Comparison of ENCODE assay signal across 28 mouse cellular contexts in the genomic region with DNA sequence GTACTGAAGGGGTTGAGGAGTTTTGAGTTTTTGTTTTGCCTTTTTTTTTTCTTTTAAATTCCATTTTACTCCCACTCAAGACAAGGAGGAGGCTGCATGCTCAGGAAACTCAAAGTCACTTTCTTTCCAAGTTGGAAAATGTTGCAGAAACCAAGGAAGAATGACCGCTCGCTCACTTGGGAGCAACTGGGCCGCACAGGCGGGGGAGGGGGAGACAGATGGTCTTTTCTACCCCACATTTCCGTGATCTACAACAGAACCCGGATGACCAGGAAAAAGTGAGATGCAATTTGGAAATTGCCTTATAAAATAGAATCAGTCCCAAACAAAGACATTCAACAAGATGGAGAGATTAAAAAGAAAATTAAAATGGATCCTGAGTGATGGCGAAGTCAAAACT. TPM values are rescaled to one million over a fixed set of nuclear protein-coding genes. Genes with fewer than 3 reads are reported as not detected.
DNase-seq lines count a peak whose midpoint lies in the region; ATAC-seq and TF ChIP-seq lines count a peak whose summit lies in the region.
"Had no signal": no experiment of that assay in that cellular context is flagged by ENCODE, and none has a peak within 500 bp of the region (broad histone marks: within the 10 kb centered on the region; RNA-seq: fewer than 3 reads in every experiment).

No protein-coding gene starts in this region.

- no peak for DNase-seq in heart, adult 9 months (ENCODE audit: low spot score in 2 of 2)
- no peak for DNase-seq in stomach, postnatal 0 days (ENCODE audit: low spot score)
- no peak for DNase-seq in lung, postnatal 36 days
- DNase-seq: adrenal gland, postnatal 25 days; B cell, adult 2 months; forebrain, postnatal 0 days; gastrocnemius, postnatal 10 days; kidney, adult 18-20 months; layer of hippocampus, postnatal 36 days; lung, embryonic 14.5 days; lung, postnatal 14 days; retina, postnatal 1 day; right cerebral cortex, postnatal 14 days; thymus, adult 18-20 months; thymus, postnatal 25 days had no signal

- no peak for TF ChIP-seq EP300 in stomach, postnatal 0 days (optimal IDR thresholded peaks at IDR 0.05)

- H3K36me3 ChIP-seq in heart, embryonic 11.5 days (ENCODE audit: control insufficient read depth, insufficient read depth, low read length) = 0 out of 2 replicates have a peak, but pooled peaks cover 5% of the 10 kb centered on the region
- peaks cover 9% of the 10 kb centered on the region; the same call in 1 of the 2 replicates for H3K36me3 ChIP-seq in kidney, embryonic 15.5 days
- no peaks in the 10 kb centered on the region; the same call in 1 of the 2 replicates for H3K36me3 ChIP-seq in kidney, embryonic 14.5 days (ENCODE audit: control insufficient read depth, insufficient read depth, low read length)
- no peaks in the 10 kb centered on the region for H3K36me3 ChIP-seq in stomach, embryonic 15.5 days
- H3K36me3 ChIP-seq in stomach, postnatal 0 days (ENCODE audit: control insufficient read depth, insufficient read depth, low read length) = peaks cover 3% of the 10 kb centered on the region; the same call in 1 of the 2 replicates
- H3K36me3 ChIP-seq: embryonic facial prominence, embryonic 15.5 days; liver, embryonic 15.5 days had no signal

- H3K4me3 ChIP-seq in heart, embryonic 11.5 days (ENCODE audit: low read depth, low read length) = no peak overlapping the region
- no peak overlapping the region for H3K4me3 ChIP-seq in kidney, embryonic 15.5 days (replicated peaks)
- H3K4me3 ChIP-seq in kidney, embryonic 14.5 days (ENCODE audit: low read length) = no peak overlapping the region
- H3K4me3 ChIP-seq in stomach, embryonic 15.5 days (replicated peaks) = no peak overlapping the region
- no peak overlapping the region for H3K4me3 ChIP-seq in stomach, postnatal 0 days (ENCODE audit: low read depth, low read length)
- H3K4me3 ChIP-seq: embryonic facial prominence, embryonic 10.5 days; embryonic facial prominence, embryonic 15.5 days; forebrain, embryonic 12.5 days; limb, embryonic 12.5 days; liver, embryonic 15.5 days; midbrain, embryonic 10.5 days; midbrain, embryonic 15.5 days; neural tube, embryonic 15.5 days had no signal

- peaks cover 20% of the 10 kb centered on the region for H3K4me1 ChIP-seq in heart, embryonic 11.5 days (ENCODE audit: control insufficient read depth, insufficient read depth, low read length)
- H3K4me1 ChIP-seq in kidney, embryonic 15.5 days = peaks cover 28% of the 10 kb centered on the region
- H3K4me1 ChIP-seq in kidney, embryonic 14.5 days (ENCODE audit: control insufficient read depth, insufficient read depth, low read length) = peaks cover 18% of the 10 kb centered on the region; the same call in 1 of the 2 replicates
- peaks cover 10% of the 10 kb centered on the region; the same call in 1 of the 2 replicates for H3K4me1 ChIP-seq in stomach, embryonic 15.5 days
- H3K4me1 ChIP-seq in stomach, postnatal 0 days (replicated peaks; ENCODE audit: control insufficient read depth, insufficient read depth) = no peaks in the 10 kb centered on the region

- TF ChIP-seq CTCF in stomach, postnatal 0 days (IDR thresholded peaks at IDR 0.05; ENCODE audit: low read depth) = no peak

- 0 out of 2 replicates have a peak overlapping the region, but pooled peaks have one; percentile 29 for H3K27ac ChIP-seq in heart, embryonic 11.5 days (ENCODE audit: low read depth, low read length)
- 0 out of 2 replicates have a peak overlapping the region, but pooled peaks have one; percentile 54 for H3K27ac ChIP-seq in kidney, embryonic 15.5 days
- H3K27ac ChIP-seq in kidney, embryonic 14.5 days (ENCODE audit: low read depth, low read length) = no peak overlapping the region
- H3K27ac ChIP-seq in stomach, embryonic 15.5 days = 0 out of 2 replicates have a peak overlapping the region, but pooled peaks have one; percentile 3
- H3K27ac ChIP-seq in stomach, postnatal 0 days (replicated peaks) = no peak overlapping the region
- H3K27ac ChIP-seq: embryonic facial prominence, embryonic 10.5 days; embryonic facial prominence, embryonic 15.5 days; forebrain, embryonic 12.5 days; limb, embryonic 12.5 days; liver, embryonic 15.5 days; midbrain, embryonic 10.5 days; midbrain, embryonic 15.5 days; neural tube, embryonic 15.5 days had no signal

- H3K9me3 ChIP-seq in heart, embryonic 11.5 days (replicated peaks; ENCODE audit: control insufficient read depth, low read length) = no peaks in the 10 kb centered on the region
- H3K9me3 ChIP-seq in kidney, embryonic 15.5 days (replicated peaks) = no peaks in the 10 kb centered on the region
- H3K9me3 ChIP-seq in kidney, embryonic 14.5 days (ENCODE audit: control insufficient read depth, low read length) = no peaks in the 10 kb centered on the region
- no peaks in the 10 kb centered on the region for H3K9me3 ChIP-seq in stomach, embryonic 15.5 days
- no peaks in the 10 kb centered on the region for H3K9me3 ChIP-seq in stomach, postnatal 0 days (ENCODE audit: control insufficient read depth, low read length)
- H3K9me3 ChIP-seq: embryonic facial prominence, embryonic 10.5 days; embryonic facial prominence, embryonic 15.5 days; forebrain, embryonic 12.5 days; limb, embryonic 12.5 days; liver, embryonic 15.5 days; midbrain, embryonic 10.5 days; midbrain, embryonic 15.5 days; neural tube, embryonic 15.5 days had no signal

- H3K4me2 ChIP-seq in heart, embryonic 11.5 days = no peak overlapping the region
- no peak overlapping the region for H3K4me2 ChIP-seq in kidney, embryonic 15.5 days
- H3K4me2 ChIP-seq in kidney, embryonic 14.5 days (replicated peaks; ENCODE audit: low read depth, low read length) = no peak overlapping the region
- H3K4me2 ChIP-seq in stomach, embryonic 15.5 days = no peak overlapping the region
- no peak overlapping the region for H3K4me2 ChIP-seq in stomach, postnatal 0 days (replicated peaks; ENCODE audit: low read depth)
- H3K4me2 ChIP-seq: embryonic facial prominence, embryonic 15.5 days; forebrain, embryonic 12.5 days; limb, embryonic 12.5 days; liver, embryonic 15.5 days; lung, embryonic 14.5 days; midbrain, embryonic 15.5 days; neural tube, embryonic 15.5 days had no signal

- no peak for ATAC-seq in heart, embryonic 11.5 days (replicated peaks; ENCODE audit: insufficient number of reproducible peaks, low FRiP score, low TSS enrichment)
- no peak for ATAC-seq in kidney, embryonic 15.5 days (replicated peaks; ENCODE audit: low FRiP score)
- ATAC-seq in kidney, embryonic 14.5 days (ENCODE audit: low FRiP score, low TSS enrichment) = no peak
- no peak for ATAC-seq in stomach, embryonic 15.5 days (ENCODE audit: insufficient read depth, low FRiP score, low read depth)
- no peak for ATAC-seq in stomach, postnatal 0 days (ENCODE audit: low FRiP score, low TSS enrichment)
- ATAC-seq: forebrain, postnatal 0 days; hindbrain, embryonic 16.5 days; midbrain, embryonic 15.5 days had no signal

- H3K27me3 ChIP-seq in heart, embryonic 11.5 days (ENCODE audit: control insufficient read depth, insufficient read depth, low read length) = no peaks in the 10 kb centered on the region
- H3K27me3 ChIP-seq in kidney, embryonic 15.5 days = no peaks in the 10 kb centered on the region
- no peaks in the 10 kb centered on the region for H3K27me3 ChIP-seq in kidney, embryonic 14.5 days (ENCODE audit: control insufficient read depth, insufficient read depth, low read length)
- H3K27me3 ChIP-seq in stomach, embryonic 15.5 days (replicated peaks) = no peaks in the 10 kb centered on the region
- H3K27me3 ChIP-seq in stomach, postnatal 0 days (ENCODE audit: control insufficient read depth, insufficient read depth, low read length) = no peaks in the 10 kb centered on the region
- H3K27me3 ChIP-seq: embryonic facial prominence, embryonic 15.5 days; forebrain, embryonic 12.5 days; limb, embryonic 12.5 days; liver, embryonic 15.5 days; midbrain, embryonic 15.5 days; neural tube, embryonic 15.5 days had no signal

- H3K9ac ChIP-seq in heart, embryonic 11.5 days (ENCODE audit: low read depth, low read length) = no peak overlapping the region
- H3K9ac ChIP-seq in kidney, embryonic 15.5 days = no peak overlapping the region
- no peak overlapping the region for H3K9ac ChIP-seq in kidney, embryonic 14.5 days (ENCODE audit: low read depth, low read length)
- no peak overlapping the region for H3K9ac ChIP-seq in stomach, embryonic 15.5 days
- no peak overlapping the region for H3K9ac ChIP-seq in stomach, postnatal 0 days (ENCODE audit: low read length)
- H3K9ac ChIP-seq: embryonic facial prominence, embryonic 15.5 days; forebrain, embryonic 12.5 days; forebrain, postnatal 0 days; limb, embryonic 12.5 days; liver, embryonic 15.5 days; lung, embryonic 14.5 days; midbrain, embryonic 15.5 days; neural tube, embryonic 15.5 days had no signal

- 68% methylated on average over 7 of the region's 7 CpGs for WGBS in heart, embryonic 11.5 days (ENCODE audit: insufficient replicate concordance)
- 45% methylated on average over 7 of the region's 7 CpGs for WGBS in kidney, embryonic 15.5 days
- 48% methylated on average over 7 of the region's 7 CpGs for WGBS in kidney, embryonic 14.5 days
- WGBS in stomach, embryonic 15.5 days = 71% methylated on average over 7 of the region's 7 CpGs
- 75% methylated on average over 7 of the region's 7 CpGs for WGBS in stomach, postnatal 0 days

RNA-seq across cellular contexts. Expression of a gene that starts 14.6 kb away (rescaled TPM):
- 14.5 and 16.2 TPM in 2 replicates for polyA plus RNA-seq in heart, embryonic 11.5 days (2014; fragmentation: Nextera tagmentation; extraction: Ambion mirVana)
- 23.3 and 23.9 TPM in 2 replicates for polyA plus RNA-seq in kidney, embryonic 15.5 days (2015; fragmentation: Nextera tagmentation; extraction: Ambion mirVana)
- 18.1 and 21.0 TPM in 2 replicates for polyA plus RNA-seq in kidney, embryonic 14.5 days (2014; fragmentation: Nextera tagmentation; extraction: Ambion mirVana)
- polyA plus RNA-seq in stomach, embryonic 15.5 days (2015; fragmentation: Nextera tagmentation; extraction: Ambion mirVana) = 21.5 and 24.2 TPM in 2 replicates
- 15.4 and 16.4 TPM in 2 replicates for polyA plus RNA-seq in stomach, postnatal 0 days (2015; fragmentation: Nextera tagmentation; extraction: Ambion mirVana)

Comparison
In these comparisons a context has a peak if more than half of its experiments do, and no peak if none do; other contexts are left out.
1. H3K27ac ChIP-seq: peak in heart, embryonic 11.5 days (single experiment), kidney, embryonic 15.5 days (single experiment) and stomach, embryonic 15.5 days (single experiment); none in kidney, embryonic 14.5 days (single experiment) and stomach, postnatal 0 days (single experiment).